ENCODE assay signal across 7 mouse cellular contexts in genomic region chr19:46304216-46304841, GRCm38 (mm10). TPM values are rescaled to one million over a fixed set of nuclear protein-coding genes. Genes with fewer than 3 reads are reported as not detected.
DNase-seq lines count a peak whose midpoint lies in the region; ATAC-seq lines count a peak whose summit lies in the region.

TSS of gene Nfkb2 (plus strand) at chr19:46304320.

- no peaks in the 10 kb centered on the region for H3K9me3 ChIP-seq in intestine, embryonic 14.5 days (ENCODE audit: control insufficient read depth, low read length)
- no peaks in the 10 kb centered on the region for H3K9me3 ChIP-seq in limb, embryonic 11.5 days (ENCODE audit: control insufficient read depth, low read length)
- no peaks in the 10 kb centered on the region for H3K9me3 ChIP-seq in midbrain, embryonic 13.5 days

- intact Hi-C loops in gastrocnemius, postnatal 36 days (cut with DNase I) = no loop called here

- DNase-seq in adrenal gland, adult 2 months = peak; percentile 98
- peak; percentile 91 for DNase-seq in embryo, embryonic 10.5 days (ENCODE audit: low spot score)
- peak; percentile 91 for DNase-seq in gastrocnemius, postnatal 36 days
- peak; percentile 95 for DNase-seq in intestine, embryonic 14.5 days (ENCODE audit: low spot score)
- DNase-seq in limb, embryonic 11.5 days (ENCODE audit: low spot score) = peak; percentile 88
- peak; percentile 94 to 96 for DNase-seq in spleen, adult 18-20 months

- peak within 1 kb of the TSS; percentile 55 for H3K9ac ChIP-seq in intestine, embryonic 14.5 days (ENCODE audit: low read length)
- peak within 1 kb of the TSS; percentile 56; the same call in 1 of the 2 replicates for H3K9ac ChIP-seq in limb, embryonic 11.5 days (ENCODE audit: low read length)
- peak within 1 kb of the TSS; percentile 57 for H3K9ac ChIP-seq in midbrain, embryonic 13.5 days (replicated peaks)

- peak within 1 kb of the TSS; percentile 64 for H3K4me3 ChIP-seq in intestine, embryonic 14.5 days (ENCODE audit: low read depth, low read length)
- H3K4me3 ChIP-seq in limb, embryonic 11.5 days (ENCODE audit: low read depth, low read length) = peak within 1 kb of the TSS; percentile 54
- peak within 1 kb of the TSS; percentile 43 for H3K4me3 ChIP-seq in midbrain, embryonic 13.5 days (replicated peaks)

- H3K4me1 ChIP-seq in intestine, embryonic 14.5 days (replicated peaks; ENCODE audit: control insufficient read depth, insufficient read depth, low read length) = peaks cover 14% of the 10 kb centered on the region
- H3K4me1 ChIP-seq in limb, embryonic 11.5 days (ENCODE audit: control insufficient read depth, insufficient read depth, low read length) = peaks cover 9% of the 10 kb centered on the region; the same call in 1 of the 2 replicates
- peaks cover 29% of the 10 kb centered on the region for H3K4me1 ChIP-seq in midbrain, embryonic 13.5 days (replicated peaks)

- under 1% methylated on average over 39 of the region's 39 CpGs for WGBS in intestine, embryonic 14.5 days
- 0% methylated on average over 39 of the region's 39 CpGs for WGBS in limb, embryonic 11.5 days
- WGBS in midbrain, embryonic 13.5 days = under 1% methylated on average over 39 of the region's 39 CpGs

- peak; percentile 88 for ATAC-seq in intestine, embryonic 14.5 days (replicated peaks; ENCODE audit: low FRiP score, low TSS enrichment, low read depth)
- ATAC-seq in limb, embryonic 11.5 days (ENCODE audit: insufficient number of reproducible peaks, low FRiP score, low TSS enrichment, low read depth) = peak; percentile 83
- peak; percentile 74 for ATAC-seq in midbrain, embryonic 13.5 days

- peak within 1 kb of the TSS; percentile 71 for H3K27ac ChIP-seq in intestine, embryonic 14.5 days (ENCODE audit: low read depth)
- H3K27ac ChIP-seq in limb, embryonic 11.5 days (replicated peaks; ENCODE audit: low read depth, low read length) = no peak within 1 kb of the TSS
- H3K27ac ChIP-seq in midbrain, embryonic 13.5 days = peak within 1 kb of the TSS; percentile 47; the same call in 1 of the 2 replicates

- H3K27me3 ChIP-seq in intestine, embryonic 14.5 days (replicated peaks; ENCODE audit: control insufficient read depth, insufficient read depth, low read length) = no peaks in the 10 kb centered on the region
- peaks cover 13% of the 10 kb centered on the region; the same call in 1 of the 2 replicates for H3K27me3 ChIP-seq in limb, embryonic 11.5 days (ENCODE audit: control insufficient read depth, insufficient read depth, low read length)
- peaks cover 49% of the 10 kb centered on the region for H3K27me3 ChIP-seq in midbrain, embryonic 13.5 days

- peaks cover 6% of the 10 kb centered on the region; the same call in 1 of the 2 replicates for H3K36me3 ChIP-seq in intestine, embryonic 14.5 days (ENCODE audit: control insufficient read depth, insufficient read depth, low read length)
- H3K36me3 ChIP-seq in limb, embryonic 11.5 days (ENCODE audit: control insufficient read depth, insufficient read depth, low read length) = no peaks in the 10 kb centered on the region
- no peaks in the 10 kb centered on the region for H3K36me3 ChIP-seq in midbrain, embryonic 13.5 days

- peak within 1 kb of the TSS; percentile 99 for H3K4me2 ChIP-seq in intestine, embryonic 14.5 days (ENCODE audit: low read length)
- H3K4me2 ChIP-seq in limb, embryonic 11.5 days (ENCODE audit: low read depth, severe bottlenecking) = peak within 1 kb of the TSS; percentile 85
- H3K4me2 ChIP-seq in midbrain, embryonic 13.5 days (replicated peaks) = peak within 1 kb of the TSS; percentile 88

RNA-seq across cellular contexts. Expression of gene Nfkb2, which starts in this region (rescaled TPM):
- total RNA-seq in adrenal gland, adult 2 months (2021) = 10 to 100 TPM; 34.9 to 44.3 TPM
- 65.7 and 80.9 TPM in 2 replicates for polyA plus RNA-seq in adrenal gland, adult 2 months (2012; rRNA removed)
- 1 to 10 TPM; 7.3 to 8.6 TPM for total RNA-seq in gastrocnemius, postnatal 36 days (2021)
- 7.9 and 9.2 TPM in 2 replicates for polyA plus RNA-seq in intestine, embryonic 14.5 days (2014; fragmentation: Nextera tagmentation; extraction: Ambion mirVana)
- 6.8 and 7.0 TPM in 2 replicates for polyA plus RNA-seq in limb, embryonic 11.5 days (2014; fragmentation: Nextera tagmentation; extraction: Ambion mirVana)
- 1.8 and 2.3 TPM in 2 replicates for polyA plus RNA-seq in midbrain, embryonic 13.5 days (2015; fragmentation: Nextera tagmentation; extraction: Ambion mirVana)
